Mouse (Mus musculus): ENCODE results near the gene Usp54. TPM values are rescaled to one million over a fixed set of nuclear protein-coding genes. Genes with fewer than 3 reads are reported as not detected.

The Usp54 gene
- polyA plus RNA-seq, 1 experiment from 2014 or later: 6.1 TPM

DNA sequence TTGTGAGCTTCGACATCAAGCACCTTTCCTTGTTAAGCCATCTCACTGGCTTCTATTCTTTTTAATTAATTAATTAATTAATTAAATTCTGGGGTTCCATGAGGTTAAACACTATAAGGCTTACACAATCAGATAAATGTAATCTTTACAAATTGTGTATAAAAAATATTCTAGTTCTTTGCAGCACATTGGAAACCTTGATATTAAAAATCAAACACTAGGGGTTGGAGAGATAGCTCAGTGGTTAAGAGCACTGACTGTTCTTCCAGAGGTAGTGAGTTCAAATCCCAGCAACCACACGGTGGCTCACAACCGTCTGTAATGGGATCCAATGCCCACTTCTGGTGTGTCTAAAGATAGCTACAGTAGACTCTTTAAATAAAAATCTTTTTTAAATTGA, 18.0 kb downstream of the Usp54 start:
- Histone ChIP-seq H3K4me2 (ENCODE audit: low read length) (no peak overlapping the region), H3K27me3 (ENCODE audit: control insufficient read depth, insufficient read depth, low read length) (no peaks in the 10 kb centered on the region), H3K9ac (ENCODE audit: low read length) (no peak overlapping the region), H3K36me3 (ENCODE audit: control insufficient read depth, insufficient read depth, low read length) (no peaks in the 10 kb centered on the region), H3K27ac (replicated peaks in 1 of 2; ENCODE audit: control insufficient read depth in 1 of 2, insufficient read depth in 1 of 2, low read depth in 2 of 2, low read length in 2 of 2) (no peak overlapping the region), H3K4me1 (ENCODE audit: control insufficient read depth in 2 of 2, insufficient read depth in 2 of 2, low read length in 2 of 2) (peaks cover 2 to 10% of the 10 kb centered on the region in 2 experiments; a peak in 2 of 4 replicates), H3K9me3 (ENCODE audit: control insufficient read depth, low read length) (no peaks in the 10 kb centered on the region), H3K4me3 (ENCODE audit: control insufficient read depth in 1 of 2, insufficient read depth in 1 of 2, low read depth in 1 of 2, low read length in 2 of 2) (no peak overlapping the region)
- WGBS: 88% methylated on average over 3 of the region's 3 CpGs
- no peak for ATAC-seq (ENCODE audit: insufficient number of reproducible peaks, insufficient read depth, low FRiP score, low read depth)

DNA sequence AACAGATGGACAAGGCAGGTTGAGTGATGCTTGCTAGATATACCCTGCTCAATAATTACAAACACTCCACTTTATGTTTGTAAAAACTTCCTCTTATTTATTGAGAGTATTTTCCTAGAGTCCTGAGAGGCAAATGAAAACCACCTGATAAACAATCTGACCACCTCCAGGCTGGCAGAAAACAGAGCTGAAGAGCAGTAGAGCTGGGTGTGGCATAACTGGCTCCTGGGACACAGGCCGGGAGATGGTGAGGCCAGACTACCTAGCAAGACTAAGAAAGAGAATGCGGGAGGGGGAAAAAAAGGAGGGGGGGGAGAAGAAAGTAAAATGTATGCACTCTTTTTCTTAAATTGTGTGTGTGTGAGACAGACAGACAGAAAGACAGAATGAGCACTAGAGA, 18.5 kb downstream of the Usp54 start:
- Histone ChIP-seq H3K27ac (replicated peaks in 1 of 2; ENCODE audit: control insufficient read depth in 1 of 2, insufficient read depth in 1 of 2, low read depth in 2 of 2, low read length in 2 of 2) (no peak overlapping the region), H3K9ac (ENCODE audit: low read length) (no peak overlapping the region), H3K27me3 (ENCODE audit: control insufficient read depth, insufficient read depth, low read length) (no peaks in the 10 kb centered on the region), H3K36me3 (ENCODE audit: control insufficient read depth, insufficient read depth, low read length) (no peaks in the 10 kb centered on the region), H3K4me1 (ENCODE audit: control insufficient read depth in 2 of 2, insufficient read depth in 2 of 2, low read length in 2 of 2) (peaks cover 2 to 9% of the 10 kb centered on the region in 2 experiments; a peak in 2 of 4 replicates), H3K9me3 (ENCODE audit: control insufficient read depth, low read length) (no peaks in the 10 kb centered on the region), H3K4me3 (ENCODE audit: control insufficient read depth in 1 of 2, insufficient read depth in 1 of 2, low read depth in 1 of 2, low read length in 2 of 2) (no peak overlapping the region), H3K4me2 (ENCODE audit: low read length) (no peak overlapping the region)
- no peak for ATAC-seq (ENCODE audit: insufficient number of reproducible peaks, insufficient read depth, low FRiP score, low read depth)
- 73% methylated on average over 2 of the region's 2 CpGs for WGBS

DNA sequence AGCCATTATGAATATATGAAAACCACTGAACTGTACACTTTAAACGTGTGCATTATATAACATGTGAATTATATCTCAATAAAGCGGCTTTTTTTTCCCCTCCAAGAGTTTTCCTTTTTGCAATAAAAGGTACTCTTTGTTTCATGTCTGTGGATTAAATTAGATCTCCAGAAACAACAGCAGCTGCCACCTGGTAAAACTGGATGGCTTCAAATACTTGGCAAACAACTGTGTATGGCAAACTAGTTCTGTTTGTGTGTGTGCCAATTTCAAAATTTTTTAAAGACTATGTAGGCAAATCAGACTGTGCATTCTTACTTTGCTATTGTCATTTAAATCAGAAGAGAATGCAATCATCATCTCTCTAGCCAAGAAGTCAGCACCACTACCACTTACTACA, 19.0 kb downstream of the Usp54 start:
- H3K27me3 ChIP-seq (ENCODE audit: control insufficient read depth, insufficient read depth, low read length): no peaks in the 10 kb centered on the region
- no peaks in the 10 kb centered on the region for H3K9me3 ChIP-seq (ENCODE audit: control insufficient read depth, low read length)
- no peak for ATAC-seq (ENCODE audit: insufficient number of reproducible peaks, insufficient read depth, low FRiP score, low read depth)
- H3K4me3 ChIP-seq (ENCODE audit: control insufficient read depth in 1 of 2, insufficient read depth in 1 of 2, low read depth in 1 of 2, low read length in 2 of 2): no peak overlapping the region
- H3K27ac ChIP-seq (replicated peaks in 1 of 2; ENCODE audit: control insufficient read depth in 1 of 2, insufficient read depth in 1 of 2, low read depth in 2 of 2, low read length in 2 of 2): no peak overlapping the region
- H3K4me1 ChIP-seq (ENCODE audit: control insufficient read depth in 2 of 2, insufficient read depth in 2 of 2, low read length in 2 of 2): peaks cover under 1 to 8% of the 10 kb centered on the region in 2 experiments; a peak in 2 of 4 replicates
- H3K4me2 ChIP-seq (ENCODE audit: low read length): no peak overlapping the region
- WGBS: 87% methylated on average over 2 of the region's 2 CpGs
- H3K9ac ChIP-seq (ENCODE audit: low read length): no peak overlapping the region
- H3K36me3 ChIP-seq (ENCODE audit: control insufficient read depth, insufficient read depth, low read length): no peaks in the 10 kb centered on the region

DNA sequence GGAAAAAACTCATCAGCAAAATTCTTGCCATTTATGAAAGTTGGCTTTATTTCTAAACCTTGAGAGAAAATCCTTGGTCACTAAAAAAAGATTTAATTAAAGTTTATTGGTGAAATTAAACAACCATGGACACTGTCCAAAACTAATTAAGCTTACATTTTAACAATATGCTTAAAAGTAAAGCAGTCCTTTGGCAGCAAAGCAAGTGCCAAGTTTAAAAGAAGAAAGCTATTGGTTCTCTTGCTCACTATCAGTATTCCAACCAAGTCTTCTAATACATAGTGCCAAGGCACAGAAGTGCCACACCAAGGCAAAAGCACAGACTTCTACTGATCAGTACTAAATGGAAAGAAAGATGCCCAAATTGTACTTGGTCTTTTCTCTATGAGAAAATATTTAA, 21.7 kb downstream of the Usp54 start:
- ATAC-seq (ENCODE audit: insufficient number of reproducible peaks, insufficient read depth, low FRiP score, low read depth): no peak
- Histone ChIP-seq H3K9me3 (ENCODE audit: control insufficient read depth, low read length) (no peaks in the 10 kb centered on the region), H3K9ac (ENCODE audit: low read length) (no peak overlapping the region), H3K4me2 (ENCODE audit: low read length) (no peak overlapping the region), H3K4me3 (ENCODE audit: control insufficient read depth in 1 of 2, insufficient read depth in 1 of 2, low read depth in 1 of 2, low read length in 2 of 2) (no peak overlapping the region), H3K4me1 (ENCODE audit: control insufficient read depth in 2 of 2, insufficient read depth in 2 of 2, low read length in 2 of 2) (peaks cover 0 to 14% of the 10 kb centered on the region in 2 experiments; a peak in 2 of 4 replicates), H3K27me3 (ENCODE audit: control insufficient read depth, insufficient read depth, low read length) (no peaks in the 10 kb centered on the region), H3K27ac (replicated peaks in 1 of 2; ENCODE audit: control insufficient read depth in 1 of 2, insufficient read depth in 1 of 2, low read depth in 2 of 2, low read length in 2 of 2) (no peak overlapping the region), H3K36me3 (ENCODE audit: control insufficient read depth, insufficient read depth, low read length) (no peaks in the 10 kb centered on the region)

DNA sequence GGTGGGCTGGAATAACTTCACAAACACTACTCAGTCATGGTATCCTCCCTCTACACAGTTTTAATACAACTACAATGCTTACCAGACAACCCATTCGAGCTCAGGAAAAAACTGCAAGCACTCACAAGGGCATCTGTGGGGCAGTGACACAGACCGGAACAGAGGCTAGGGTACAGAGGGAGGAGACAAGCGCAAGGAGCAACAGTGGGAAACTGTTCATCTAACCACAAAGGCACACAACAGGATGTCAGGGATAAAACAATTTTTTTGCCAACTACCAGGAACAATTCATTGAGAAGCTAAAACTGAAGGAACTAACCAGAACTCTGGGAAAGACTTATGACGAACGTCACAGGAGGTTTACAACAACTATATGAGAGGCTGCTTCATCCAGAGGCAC, 22.7 kb downstream of the Usp54 start:
- Histone ChIP-seq H3K9ac (ENCODE audit: low read length) (peak overlapping the region; percentile 34; the same call in 1 of the 2 replicates), H3K9me3 (ENCODE audit: control insufficient read depth, low read length) (no peaks in the 10 kb centered on the region), H3K36me3 (ENCODE audit: control insufficient read depth, insufficient read depth, low read length) (no peaks in the 10 kb centered on the region), H3K4me3 (ENCODE audit: control insufficient read depth in 1 of 2, insufficient read depth in 1 of 2, low read depth in 1 of 2, low read length in 2 of 2) (no peak overlapping the region), H3K4me2 (ENCODE audit: low read length) (no peak overlapping the region), H3K27ac (replicated peaks in 1 of 2; ENCODE audit: control insufficient read depth in 1 of 2, insufficient read depth in 1 of 2, low read depth in 2 of 2, low read length in 2 of 2) (peak overlapping the region in 1 of 2 experiments; percentile 41; a peak in 1 of 4 replicates), H3K27me3 (ENCODE audit: control insufficient read depth, insufficient read depth, low read length) (no peaks in the 10 kb centered on the region), H3K4me1 (ENCODE audit: control insufficient read depth in 2 of 2, insufficient read depth in 2 of 2, low read length in 2 of 2) (peaks cover 0 to 14% of the 10 kb centered on the region in 2 experiments; a peak in 2 of 4 replicates)
- ATAC-seq (ENCODE audit: insufficient number of reproducible peaks, insufficient read depth, low FRiP score, low read depth): no peak
- WGBS: 61% methylated on average over 5 of the region's 5 CpGs

DNA sequence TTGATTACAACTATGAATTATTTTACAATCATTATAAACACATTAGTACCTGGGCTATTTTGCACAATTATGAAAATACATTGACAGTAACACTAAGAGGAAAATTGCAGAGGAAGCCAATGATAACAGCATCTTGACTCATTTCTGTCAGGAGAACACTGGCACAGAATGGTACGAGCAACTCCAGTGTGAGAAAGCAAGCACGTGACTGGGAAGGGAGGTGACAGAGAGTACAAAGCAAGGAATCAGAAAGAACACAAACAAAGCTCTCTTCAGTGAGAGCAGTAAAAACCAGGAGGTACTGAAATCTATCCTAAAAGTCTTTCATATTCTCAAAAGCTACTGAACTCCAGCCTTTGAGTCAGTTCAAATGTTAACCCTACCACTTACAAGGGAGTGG, 24.4 kb downstream of the Usp54 start:
- H3K36me3 ChIP-seq (ENCODE audit: control insufficient read depth, insufficient read depth, low read length): no peaks in the 10 kb centered on the region
- H3K4me1 ChIP-seq (ENCODE audit: control insufficient read depth in 2 of 2, insufficient read depth in 2 of 2, low read length in 2 of 2): peaks cover 0 to 14% of the 10 kb centered on the region in 2 experiments; a peak in 2 of 4 replicates
- no peak for ATAC-seq (ENCODE audit: insufficient number of reproducible peaks, insufficient read depth, low FRiP score, low read depth)
- H3K27me3 ChIP-seq (ENCODE audit: control insufficient read depth, insufficient read depth, low read length): no peaks in the 10 kb centered on the region
- no peak overlapping the region; the same call in 1 of the 2 replicates for H3K9ac ChIP-seq (ENCODE audit: low read length)
- H3K27ac ChIP-seq (replicated peaks in 1 of 2; ENCODE audit: control insufficient read depth in 1 of 2, insufficient read depth in 1 of 2, low read depth in 2 of 2, low read length in 2 of 2): no peak overlapping the region
- WGBS: 8% methylated on average over 2 of the region's 2 CpGs
- H3K9me3 ChIP-seq (ENCODE audit: control insufficient read depth, low read length): no peaks in the 10 kb centered on the region
- H3K4me2 ChIP-seq (ENCODE audit: low read length): no peak overlapping the region
- H3K4me3 ChIP-seq (ENCODE audit: control insufficient read depth in 1 of 2, insufficient read depth in 1 of 2, low read depth in 1 of 2, low read length in 2 of 2): no peak overlapping the region

DNA sequence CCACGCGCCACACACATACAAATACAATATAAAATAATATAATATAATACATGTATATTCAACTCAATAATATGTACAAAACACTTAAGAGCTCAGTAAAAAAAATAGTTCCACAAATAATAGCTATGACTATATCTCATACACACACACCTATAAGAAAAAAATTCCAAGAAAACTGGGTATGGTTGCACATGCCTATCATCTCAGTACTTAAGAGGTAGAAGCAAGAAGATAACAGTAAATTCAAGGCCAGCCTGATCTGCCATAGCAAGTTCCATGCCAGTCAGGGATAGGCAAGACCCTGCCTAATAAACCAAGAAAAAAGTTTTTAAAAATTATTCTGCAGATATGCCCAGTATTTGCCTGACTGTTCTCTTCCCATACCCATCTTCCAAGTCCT, 25.8 kb downstream of the Usp54 start:
- Histone ChIP-seq H3K4me1 (ENCODE audit: control insufficient read depth in 2 of 2, insufficient read depth in 2 of 2, low read length in 2 of 2) (peaks cover 0 to 15% of the 10 kb centered on the region in 2 experiments; a peak in 2 of 4 replicates), H3K4me3 (ENCODE audit: control insufficient read depth in 1 of 2, insufficient read depth in 1 of 2, low read depth in 1 of 2, low read length in 2 of 2) (no peak overlapping the region), H3K27ac (replicated peaks in 1 of 2; ENCODE audit: control insufficient read depth in 1 of 2, insufficient read depth in 1 of 2, low read depth in 2 of 2, low read length in 2 of 2) (no peak overlapping the region), H3K36me3 (ENCODE audit: control insufficient read depth, insufficient read depth, low read length) (no peaks in the 10 kb centered on the region), H3K9me3 (ENCODE audit: control insufficient read depth, low read length) (no peaks in the 10 kb centered on the region), H3K4me2 (ENCODE audit: low read length) (no peak overlapping the region), H3K9ac (ENCODE audit: low read length) (no peak overlapping the region), H3K27me3 (ENCODE audit: control insufficient read depth, insufficient read depth, low read length) (no peaks in the 10 kb centered on the region)
- WGBS: 93% methylated on average over 2 of the region's 2 CpGs
- no peak for ATAC-seq (ENCODE audit: insufficient number of reproducible peaks, insufficient read depth, low FRiP score, low read depth)

DNA sequence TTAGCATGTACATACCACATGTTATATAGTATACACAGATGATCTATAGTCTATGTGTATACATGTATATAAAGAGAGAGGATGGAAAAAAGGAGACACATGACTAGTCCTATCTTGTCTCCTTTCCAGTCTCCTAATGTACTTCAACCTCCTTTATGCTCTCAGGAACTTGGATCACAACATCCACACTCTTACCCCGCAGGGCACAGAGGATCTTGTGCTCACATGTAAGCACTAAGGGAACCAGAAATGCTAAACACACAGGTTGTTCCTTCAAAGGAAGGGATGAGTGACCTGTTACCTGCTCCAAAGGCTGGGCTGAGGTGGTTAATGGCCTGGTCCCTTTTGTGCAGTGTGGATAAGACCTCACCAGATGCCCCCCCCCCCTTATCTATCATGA, 28.0 kb downstream of the Usp54 start:
- H3K36me3 ChIP-seq (ENCODE audit: control insufficient read depth, insufficient read depth, low read length): no peaks in the 10 kb centered on the region
- H3K9ac ChIP-seq (ENCODE audit: low read length): no peak overlapping the region
- ATAC-seq (ENCODE audit: insufficient number of reproducible peaks, insufficient read depth, low FRiP score, low read depth): no peak
- WGBS: 82% methylated on average over 1 of the region's 1 CpGs
- no peak overlapping the region for H3K4me2 ChIP-seq (ENCODE audit: low read length)
- peaks cover 4 to 24% of the 10 kb centered on the region in 2 experiments for H3K4me1 ChIP-seq (ENCODE audit: control insufficient read depth in 2 of 2, insufficient read depth in 2 of 2, low read length in 2 of 2)
- no peaks in the 10 kb centered on the region for H3K9me3 ChIP-seq (ENCODE audit: control insufficient read depth, low read length)
- H3K27ac ChIP-seq (replicated peaks in 1 of 2; ENCODE audit: control insufficient read depth in 1 of 2, insufficient read depth in 1 of 2, low read depth in 2 of 2, low read length in 2 of 2): no peak overlapping the region
- H3K27me3 ChIP-seq (ENCODE audit: control insufficient read depth, insufficient read depth, low read length): no peaks in the 10 kb centered on the region
- H3K4me3 ChIP-seq (ENCODE audit: control insufficient read depth in 1 of 2, insufficient read depth in 1 of 2, low read depth in 1 of 2, low read length in 2 of 2): no peak overlapping the region
